Mouse (Mus musculus) forebrain, embryonic 11.5 days (tissue): ENCODE measurements at regions not wholly inside any gene's neighbourhood (a gene's known extent, or its start where the extent isn't known, plus 50 kb on each side); places are given as distances from the start of the nearest gene placed in this dataset.
A peak's percentile ranks its signal among the peaks of the same experiment; 100 is the strongest.

Experiments used
- ATAC-seq: fragments of 200-750 bp; cut with Nextera tagmentation; replicated peaks from 2 replicates; pipeline ENCODE4 v1.8.0; 2017; ENCODE audit warnings: moderate TSS enrichment; ENCODE audit not compliant: low FRiP score
- DNase-seq: peaks from one replicate; pipeline ENCODE4 v3.0.0-alpha.2; 2017; ENCODE audit warnings: low spot score
- H3K27ac ChIP-seq: fragments of 300-500 bp; sonication (generic); 2 replicates; pipeline ENCODE4 v1.5.1; 2014; ENCODE audit warnings: low read depth, low read length
- H3K27me3 ChIP-seq: fragments of 300-500 bp; sonication (generic); 2 replicates; pipeline ENCODE4 v1.6.1; 2014; ENCODE audit warnings: mild to moderate bottlenecking, low read length, mixed read lengths; ENCODE audit not compliant: control insufficient read depth, insufficient read depth
- H3K36me3 ChIP-seq: fragments of 300-500 bp; sonication (generic); 2 replicates; pipeline ENCODE4 v1.6.1; 2014; ENCODE audit warnings: mild to moderate bottlenecking, low read length, moderate library complexity, mixed read lengths; ENCODE audit not compliant: control insufficient read depth, insufficient read depth
- H3K4me1 ChIP-seq: fragments of 300-500 bp; sonication (generic); replicated peaks from 2 replicates; pipeline ENCODE4 v1.6.1; 2014; ENCODE audit warnings: low read length, mixed read lengths; ENCODE audit not compliant: control insufficient read depth, insufficient read depth
- H3K4me2 ChIP-seq: fragments of 300-500 bp; sonication (generic); 2 replicates; pipeline ENCODE4 v1.6.1; 2014; ENCODE audit warnings: low read depth, mild to moderate bottlenecking, low read length, moderate library complexity, mixed read lengths; ENCODE audit not compliant: severe bottlenecking
- H3K4me3 ChIP-seq: fragments of 300-500 bp; sonication (generic); 2 replicates; pipeline ENCODE4 v1.5.1; 2014; ENCODE audit warnings: low read depth, low read length
- H3K9ac ChIP-seq: fragments of 300-500 bp; sonication (generic); 2 replicates; pipeline ENCODE4 v1.6.1; 2014; ENCODE audit warnings: low read length
- H3K9me3 ChIP-seq: fragments of 300-500 bp; sonication (generic); 2 replicates; pipeline ENCODE4 v1.6.1; 2016; ENCODE audit warnings: low read length, mixed read lengths; ENCODE audit not compliant: control insufficient read depth
- WGBS: fragments of 180-500 bp; shearing (Covaris S2); extraction: QIAGEN DNeasy Blood & Tissue Kit; methylation state at CpG from one replicate; pipeline ENCODE4 v1.1.7; 2014; 5-methylcytosine and 5-hydroxymethylcytosine counted together

- Histone ChIP-seq H3K4me3 (no peak overlapping the region), H3K9ac (no peak overlapping the region), H3K27me3 (no peaks in the 10 kb centered on the region), H3K27ac (no peak overlapping the region), H3K9me3 (no peaks in the 10 kb centered on the region), H3K4me1 (no peaks in the 10 kb centered on the region), H3K4me2 (no peak overlapping the region), H3K36me3 (no peaks in the 10 kb centered on the region)
- ATAC-seq (no peak), DNase-seq (no peak)
- WGBS, result 93% methylated on average over 1 of the region's 1 CpGs
Measured at GRCm38 (mm10) chr8:26608001-26608400, 369.1 kb upstream of the Zfp703 start.

DNA sequence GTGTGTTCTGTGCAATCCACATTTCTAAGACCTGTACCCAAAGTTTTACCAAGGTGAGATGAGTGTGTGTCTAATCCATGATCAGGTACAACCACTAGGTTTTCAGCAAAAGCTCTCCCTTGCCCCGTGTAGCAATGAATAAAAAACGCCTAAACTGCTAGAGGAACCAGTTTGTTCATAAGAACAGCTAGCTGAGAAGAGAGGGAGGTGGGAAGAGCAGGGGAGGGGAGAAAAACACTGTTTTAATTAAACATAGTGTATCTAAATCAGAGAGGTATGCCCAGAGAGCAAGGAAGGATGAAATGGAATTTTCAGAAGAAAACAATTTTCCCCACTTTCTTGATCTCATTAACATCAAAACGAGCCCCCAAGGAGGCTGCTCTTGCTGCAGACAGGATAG, 368.5 kb upstream of the Zfp703 start:
- no peak overlapping the region for H3K9ac ChIP-seq
- ATAC-seq, result no peak

DNA sequence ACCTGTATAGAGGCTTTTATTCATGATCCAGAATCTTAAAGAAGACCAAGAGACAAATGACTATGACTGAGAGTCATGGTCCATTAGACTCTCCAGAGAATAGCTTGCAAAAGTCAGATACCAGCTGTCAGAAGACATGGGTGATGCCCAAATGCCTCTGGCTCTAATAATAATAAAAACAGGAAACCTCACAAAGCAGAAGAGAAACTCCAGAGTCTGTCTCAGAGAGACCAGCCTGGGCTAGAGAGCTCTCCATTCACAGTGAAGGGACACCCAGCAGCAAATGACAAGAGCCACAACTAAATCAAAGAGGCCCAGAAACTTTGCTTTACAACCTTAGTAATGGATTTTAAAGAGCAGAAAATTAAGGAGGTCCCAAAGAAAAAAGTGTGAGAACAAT, 365.0 kb upstream of the Zfp703 start:
- Histone ChIP-seq H3K4me2 (no peak overlapping the region), H3K27ac (no peak overlapping the region), H3K27me3 (no peaks in the 10 kb centered on the region), H3K4me1 (no peaks in the 10 kb centered on the region), H3K9ac (no peak overlapping the region), H3K36me3 (no peaks in the 10 kb centered on the region), H3K4me3 (no peak overlapping the region), H3K9me3 (no peaks in the 10 kb centered on the region)
- DNase-seq (no peak), ATAC-seq (no peak)

More for the DNA sequence above, 368.5 kb upstream of the Zfp703 start:
- WGBS, result 54% methylated on average over 3 of the region's 3 CpGs
- no peaks in the 10 kb centered on the region for H3K9me3 ChIP-seq
- no peak overlapping the region for H3K4me3 ChIP-seq
- no peak overlapping the region for H3K27ac ChIP-seq
- no peak for DNase-seq
- no peaks in the 10 kb centered on the region for H3K36me3 ChIP-seq
- H3K4me1 ChIP-seq, result no peaks in the 10 kb centered on the region
- H3K4me2 ChIP-seq, result no peak overlapping the region
- H3K27me3 ChIP-seq, result no peaks in the 10 kb centered on the region

DNA sequence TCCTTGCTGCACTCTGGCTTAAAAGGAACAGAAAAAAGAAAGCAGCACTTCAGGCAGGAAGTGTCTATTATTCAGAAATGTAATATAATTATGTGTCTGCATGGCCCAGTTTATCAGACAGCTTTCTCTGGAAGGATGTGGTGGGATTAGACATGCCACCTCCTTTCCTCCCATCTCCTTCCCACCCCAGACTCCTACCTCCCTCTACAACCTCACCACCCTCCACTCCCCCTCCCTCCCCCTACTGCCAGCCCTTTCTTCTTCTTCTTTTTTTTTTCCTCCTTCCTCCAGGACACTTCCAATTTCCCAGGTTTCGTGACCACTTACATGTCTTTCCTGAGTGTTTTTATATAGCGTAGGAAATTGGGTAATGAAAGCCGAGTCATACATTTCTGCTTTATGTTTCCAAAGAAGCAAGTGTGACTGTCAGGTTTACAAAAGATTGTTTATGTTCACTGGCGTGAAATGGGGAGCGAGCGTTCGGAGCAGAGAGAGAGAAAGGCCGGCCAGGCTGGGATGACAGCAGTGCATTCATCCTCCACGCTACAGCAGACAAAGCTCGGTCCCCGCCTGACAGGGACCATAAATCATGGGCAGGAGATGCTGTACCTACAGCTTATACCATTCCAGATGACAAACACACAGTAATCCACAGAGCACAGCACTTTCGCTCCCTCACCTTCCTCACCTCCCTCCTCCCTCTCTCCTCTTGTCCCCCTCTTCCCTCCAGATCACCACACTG, 354.6 kb upstream of the Zfp703 start:
- no peaks in the 10 kb centered on the region for H3K36me3 ChIP-seq
- WGBS, result 16% methylated on average over 12 of the region's 12 CpGs
- no peak overlapping the region for H3K27ac ChIP-seq
- peaks cover 5% of the 10 kb centered on the region for H3K4me1 ChIP-seq
- H3K9me3 ChIP-seq, result no peaks in the 10 kb centered on the region
- DNase-seq (no peak), ATAC-seq (no peak)
- H3K27me3 ChIP-seq, result no peaks in the 10 kb centered on the region
- 0 out of 2 replicates have a peak overlapping the region, but pooled peaks have one; percentile 30 for H3K9ac ChIP-seq
- no peak overlapping the region for H3K4me3 ChIP-seq
- peak overlapping the region; percentile 9; the same call in 1 of the 2 replicates for H3K4me2 ChIP-seq

DNA sequence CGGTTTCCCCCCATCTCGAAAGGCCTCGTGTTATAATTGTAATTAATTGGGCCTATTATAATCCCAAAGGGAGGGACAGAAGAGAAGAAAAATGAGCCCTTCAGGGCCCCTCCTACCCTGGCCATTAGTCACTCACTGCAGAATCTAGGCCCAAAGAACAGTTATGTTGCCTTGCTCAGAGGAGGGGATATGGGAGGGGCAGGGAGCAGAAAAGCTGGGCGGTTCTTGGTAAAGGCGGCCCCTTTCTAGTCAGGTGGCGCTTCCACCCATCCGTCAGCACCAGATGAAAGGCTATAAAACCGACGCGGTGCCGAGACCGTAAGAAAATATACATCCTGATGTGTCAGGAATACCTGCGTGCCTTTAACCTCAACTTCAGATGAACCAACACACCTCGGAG, 350.9 kb upstream of the Zfp703 start:
- ATAC-seq (no peak), DNase-seq (no peak)
- no peak overlapping the region for H3K4me2 ChIP-seq
- H3K27me3 ChIP-seq, result no peaks in the 10 kb centered on the region
- H3K4me3 ChIP-seq, result no peak overlapping the region
- H3K9me3 ChIP-seq, result no peaks in the 10 kb centered on the region
- 84% methylated on average over 14 of the region's 14 CpGs for WGBS
- H3K4me1 ChIP-seq, result peaks cover 5% of the 10 kb centered on the region
- H3K9ac ChIP-seq, result no peak overlapping the region
- no peaks in the 10 kb centered on the region for H3K36me3 ChIP-seq
- no peak overlapping the region for H3K27ac ChIP-seq

- no peak for ATAC-seq
- H3K4me3 ChIP-seq, result no peak overlapping the region
- H3K9me3 ChIP-seq, result no peaks in the 10 kb centered on the region
- no peak overlapping the region for H3K9ac ChIP-seq
- H3K4me1 ChIP-seq, result peaks cover 5% of the 10 kb centered on the region
- 0 out of 2 replicates have a peak overlapping the region, but pooled peaks have one; percentile 5 for H3K27ac ChIP-seq
- H3K4me2 ChIP-seq, result no peak overlapping the region
- DNase-seq, result peak; percentile 53
- 83% methylated on average over 17 of the region's 17 CpGs for WGBS
- no peaks in the 10 kb centered on the region for H3K36me3 ChIP-seq
- no peaks in the 10 kb centered on the region for H3K27me3 ChIP-seq
Measured at GRCm38 (mm10) chr8:26626651-26627077, 350.5 kb upstream of the Zfp703 start.

- H3K36me3 ChIP-seq, result no peaks in the 10 kb centered on the region
- WGBS, result 74% methylated on average over 18 of the region's 18 CpGs
- ATAC-seq (no peak), DNase-seq (peak; percentile 62)
- H3K4me3 ChIP-seq, result no peak overlapping the region
- H3K4me1 ChIP-seq, result peaks cover 3% of the 10 kb centered on the region; the same call in 1 of the 2 replicates
- no peaks in the 10 kb centered on the region for H3K27me3 ChIP-seq
- H3K9me3 ChIP-seq, result no peaks in the 10 kb centered on the region
- no peak overlapping the region for H3K9ac ChIP-seq
- no peak overlapping the region for H3K4me2 ChIP-seq
- no peak overlapping the region for H3K27ac ChIP-seq
Measured at GRCm38 (mm10) chr8:26627191-26627891, 349.8 kb upstream of the Zfp703 start.

- H3K36me3 ChIP-seq, result no peaks in the 10 kb centered on the region
- H3K4me3 ChIP-seq, result no peak overlapping the region
- H3K4me2 ChIP-seq, result no peak overlapping the region
- H3K27me3 ChIP-seq, result no peaks in the 10 kb centered on the region
- ATAC-seq (no peak), DNase-seq (no peak)
- H3K9me3 ChIP-seq, result no peaks in the 10 kb centered on the region
- no peaks in the 10 kb centered on the region; the same call in 1 of the 2 replicates for H3K4me1 ChIP-seq
- 90% methylated on average over 2 of the region's 2 CpGs for WGBS
- no peak overlapping the region for H3K27ac ChIP-seq
- H3K9ac ChIP-seq, result no peak overlapping the region
Measured at GRCm38 (mm10) chr8:26630544-26630943, 346.6 kb upstream of the Zfp703 start.
